Mouse (Mus musculus) heart, embryonic 12.5 days (tissue): ENCODE data around the gene Cux1. TPM values are rescaled to one million over a fixed set of nuclear protein-coding genes. Genes with fewer than 3 reads are reported as not detected.
A peak's percentile ranks its signal among the peaks of the same experiment; 100 is the strongest.

Experiments
- ATAC-seq: fragments of 200-750 bp; cut with Nextera tagmentation; 2 replicates; pipeline ENCODE4 v1.8.0; 2017; ENCODE audit warnings: moderate TSS enrichment, moderate library complexity; ENCODE audit not compliant: insufficient number of reproducible peaks, low FRiP score
- H3K27ac ChIP-seq: fragments of 300-500 bp; sonication (generic); 2 replicates; pipeline ENCODE4 v1.5.1; 2016; ENCODE audit warnings: mild to moderate bottlenecking, moderate library complexity; ENCODE audit not compliant: poor library complexity, severe bottlenecking
- H3K27me3 ChIP-seq: fragments of 300-500 bp; sonication (generic); replicated peaks from 2 replicates; pipeline ENCODE4 v1.6.1; 2016; ENCODE audit warnings: mild to moderate bottlenecking, moderate library complexity
- H3K36me3 ChIP-seq: fragments of 300-500 bp; sonication (generic); 2 replicates; pipeline ENCODE4 v1.6.1; 2016; ENCODE audit warnings: mild to moderate bottlenecking, moderate library complexity
- H3K4me1 ChIP-seq: fragments of 300-500 bp; sonication (generic); replicated peaks from 2 replicates; pipeline ENCODE4 v1.6.1; 2016; ENCODE audit warnings: mild to moderate bottlenecking
- H3K4me2 ChIP-seq: fragments of 300-500 bp; sonication (generic); 2 replicates; pipeline ENCODE4 v1.6.1; 2016; ENCODE audit warnings: mild to moderate bottlenecking, moderate library complexity
- H3K4me3 ChIP-seq: fragments of 300-500 bp; sonication (generic); 2 replicates; pipeline ENCODE4 v1.5.1; 2016; ENCODE audit warnings: mild to moderate bottlenecking
- H3K9ac ChIP-seq: fragments of 300-500 bp; sonication (generic); 2 replicates; pipeline ENCODE4 v1.6.1; 2016; ENCODE audit warnings: mild to moderate bottlenecking, moderate library complexity
- H3K9me3 ChIP-seq: fragments of 300-500 bp; sonication (generic); replicated peaks from 2 replicates; pipeline ENCODE4 v1.6.1; 2016; ENCODE audit warnings: mild to moderate bottlenecking, moderate library complexity
- WGBS: fragments of 180-500 bp; shearing (Covaris S2); methylation state at CpG from one replicate; pipeline ENCODE4 v1.1.7; 2016; 5-methylcytosine and 5-hydroxymethylcytosine counted together
- polyA plus RNA-seq: library from polyadenylated mRNA; unstranded; fragments of >200 nt; fragmentation: Nextera tagmentation; extraction: Ambion mirVana; gene quantifications from 2 replicates; pipeline ENCODE4 v1.2.1, GENCODE M21; 2016

Gene Cux1
- polyA plus RNA-seq, 1 experiment from 2014 or later, result 81.0 TPM

- ATAC-seq, result no peak
- no peak overlapping the region for H3K9ac ChIP-seq
- H3K4me3 ChIP-seq, result no peak overlapping the region
- no peaks in the 10 kb centered on the region for H3K27me3 ChIP-seq
- no peak overlapping the region for H3K4me2 ChIP-seq
- peaks cover 37% of the 10 kb centered on the region for H3K36me3 ChIP-seq
- H3K9me3 ChIP-seq, result no peaks in the 10 kb centered on the region
- H3K27ac ChIP-seq, result no peak overlapping the region
- 85% methylated on average over 3 of the region's 3 CpGs for WGBS
- H3K4me1 ChIP-seq, result peaks cover 32% of the 10 kb centered on the region
Observed at GRCm38 (mm10) chr5:136372276-136372675, 195.0 kb downstream of the Cux1 start.

GRCm38 (mm10) chr5:136363421-136363820, 203.9 kb downstream of the Cux1 start:
- WGBS, result 77% methylated on average over 7 of the region's 7 CpGs
- H3K36me3 ChIP-seq, result peaks cover 60% of the 10 kb centered on the region

GRCm38 (mm10) chr5:136362473-136363230, 204.6 kb downstream of the Cux1 start:
- H3K36me3 ChIP-seq, result peaks cover 61% of the 10 kb centered on the region
- H3K27me3 ChIP-seq, result no peaks in the 10 kb centered on the region
- no peaks in the 10 kb centered on the region for H3K9me3 ChIP-seq
- H3K4me1 ChIP-seq, result peaks cover 12% of the 10 kb centered on the region
- ATAC-seq, result no peak
- H3K27ac ChIP-seq, result no peak overlapping the region
- H3K9ac ChIP-seq, result no peak overlapping the region
- no peak overlapping the region for H3K4me3 ChIP-seq
- WGBS, result 79% methylated on average over 6 of the region's 6 CpGs
- H3K4me2 ChIP-seq, result no peak overlapping the region

More at GRCm38 (mm10) chr5:136363421-136363820, 203.9 kb downstream of the Cux1 start:
- Histone ChIP-seq H3K9me3 (no peaks in the 10 kb centered on the region), H3K4me3 (no peak overlapping the region), H3K4me1 (peaks cover 4% of the 10 kb centered on the region; the same call in 1 of the 2 replicates), H3K27me3 (no peaks in the 10 kb centered on the region), H3K4me2 (no peak overlapping the region), H3K9ac (no peak overlapping the region), H3K27ac (no peak overlapping the region)
- ATAC-seq, result no peak

GRCm38 (mm10) chr5:136362021-136362420, 205.3 kb downstream of the Cux1 start:
- H3K9ac ChIP-seq, result no peak overlapping the region

GRCm38 (mm10) chr5:136357227-136357626, 210.1 kb downstream of the Cux1 start:
- no peak overlapping the region for H3K4me3 ChIP-seq
- H3K27ac ChIP-seq, result peak overlapping the region; percentile 26; the same call in 1 of the 2 replicates
- H3K36me3 ChIP-seq, result peaks cover 47% of the 10 kb centered on the region
- no peaks in the 10 kb centered on the region for H3K27me3 ChIP-seq
- no peak for ATAC-seq
- H3K4me1 ChIP-seq, result peaks cover 44% of the 10 kb centered on the region
- no peaks in the 10 kb centered on the region for H3K9me3 ChIP-seq
- 67% methylated on average over 2 of the region's 2 CpGs for WGBS
- no peak overlapping the region for H3K4me2 ChIP-seq
- 0 out of 2 replicates have a peak overlapping the region, but pooled peaks have one; percentile 19 for H3K9ac ChIP-seq

More at GRCm38 (mm10) chr5:136362021-136362420, 205.3 kb downstream of the Cux1 start:
- 83% methylated on average over 5 of the region's 5 CpGs for WGBS
- Histone ChIP-seq H3K4me3 (no peak overlapping the region), H3K27me3 (no peaks in the 10 kb centered on the region), H3K4me1 (peaks cover 18% of the 10 kb centered on the region), H3K36me3 (peaks cover 61% of the 10 kb centered on the region), H3K9me3 (no peaks in the 10 kb centered on the region), H3K4me2 (no peak overlapping the region), H3K27ac (no peak overlapping the region)
- no peak for ATAC-seq

GRCm38 (mm10) chr5:136355583-136356126, 211.6 kb downstream of the Cux1 start:
- no peak overlapping the region for H3K9ac ChIP-seq
- WGBS, result 47% methylated on average over 3 of the region's 3 CpGs
- peaks cover 44% of the 10 kb centered on the region for H3K4me1 ChIP-seq
- peaks cover 43% of the 10 kb centered on the region for H3K36me3 ChIP-seq
- H3K27me3 ChIP-seq, result no peaks in the 10 kb centered on the region
- peak overlapping the region; percentile 54; the same call in 1 of the 2 replicates for H3K27ac ChIP-seq
- peak; percentile 69 for ATAC-seq
- H3K4me2 ChIP-seq, result no peak overlapping the region
- H3K9me3 ChIP-seq, result no peaks in the 10 kb centered on the region
- H3K4me3 ChIP-seq, result no peak overlapping the region

- Histone ChIP-seq H3K27me3 (no peaks in the 10 kb centered on the region), H3K9ac (no peak overlapping the region), H3K36me3 (peaks cover 35% of the 10 kb centered on the region), H3K27ac (no peak overlapping the region), H3K9me3 (no peaks in the 10 kb centered on the region), H3K4me3 (no peak overlapping the region), H3K4me1 (peaks cover 44% of the 10 kb centered on the region), H3K4me2 (no peak overlapping the region)
- no peak for ATAC-seq
- 70% methylated on average over 6 of the region's 6 CpGs for WGBS
Observed at GRCm38 (mm10) chr5:136354729-136355128, 212.6 kb downstream of the Cux1 start.

GRCm38 (mm10) chr5:136353114-136353513, 214.2 kb downstream of the Cux1 start:
- peaks cover 19% of the 10 kb centered on the region for H3K36me3 ChIP-seq
- no peak for ATAC-seq
- H3K27me3 ChIP-seq, result no peaks in the 10 kb centered on the region
- H3K9ac ChIP-seq, result no peak overlapping the region
- H3K4me1 ChIP-seq, result peaks cover 37% of the 10 kb centered on the region
- WGBS, result 70% methylated on average over 8 of the region's 8 CpGs
- H3K27ac ChIP-seq, result no peak overlapping the region
- no peaks in the 10 kb centered on the region for H3K9me3 ChIP-seq
- H3K4me3 ChIP-seq, result no peak overlapping the region
- H3K4me2 ChIP-seq, result no peak overlapping the region

- 87% methylated on average over 15 of the region's 15 CpGs for WGBS
Observed at GRCm38 (mm10) chr5:136343156-136343890, 224.0 kb downstream of the Cux1 start.

GRCm38 (mm10) chr5:136336798-136337527, 230.3 kb downstream of the Cux1 start:
- ATAC-seq, result no peak
- H3K4me1 ChIP-seq, result peaks cover 24% of the 10 kb centered on the region
- H3K36me3 ChIP-seq, result peaks cover 64% of the 10 kb centered on the region
- WGBS, result 64% methylated on average over 4 of the region's 4 CpGs
- H3K9me3 ChIP-seq, result no peaks in the 10 kb centered on the region
- H3K9ac ChIP-seq, result no peak overlapping the region
- no peak overlapping the region for H3K4me2 ChIP-seq
- no peaks in the 10 kb centered on the region for H3K27me3 ChIP-seq
- no peak overlapping the region for H3K27ac ChIP-seq
- H3K4me3 ChIP-seq, result no peak overlapping the region

More at GRCm38 (mm10) chr5:136343156-136343890, 224.0 kb downstream of the Cux1 start:
- no peaks in the 10 kb centered on the region for H3K9me3 ChIP-seq
- peaks cover 31% of the 10 kb centered on the region for H3K36me3 ChIP-seq
- no peak for ATAC-seq
- H3K27ac ChIP-seq, result no peak overlapping the region
- no peak overlapping the region for H3K4me2 ChIP-seq
- no peak overlapping the region for H3K4me3 ChIP-seq
- H3K4me1 ChIP-seq, result peaks cover 15% of the 10 kb centered on the region; the same call in 1 of the 2 replicates
- no peak overlapping the region for H3K9ac ChIP-seq
- no peaks in the 10 kb centered on the region for H3K27me3 ChIP-seq
